Mouse (Mus musculus): ENCODE data around the gene Kcnh5.

The Kcnh5 gene

DNA sequence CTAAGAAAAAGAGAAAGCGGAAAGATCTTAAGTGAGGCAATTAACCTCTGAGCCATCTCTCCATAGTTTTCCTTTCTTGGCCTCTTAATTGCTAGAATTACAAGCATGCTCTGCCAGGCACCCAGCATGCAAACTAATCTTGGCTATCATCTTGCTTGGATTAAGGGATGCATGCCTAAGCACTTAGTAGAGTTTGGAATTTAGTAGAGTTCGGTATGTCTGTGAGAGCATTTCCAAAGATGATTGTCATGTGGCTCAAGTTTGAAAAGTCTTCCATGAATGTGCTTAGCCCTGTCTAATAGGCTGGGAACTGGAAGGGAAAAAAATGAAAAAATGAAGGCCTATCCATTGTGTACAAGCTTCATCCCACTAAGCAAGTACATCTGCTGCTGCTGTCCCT lies 224.5 kb downstream of the Kcnh5 start:
- DNase-seq (ENCODE audit: low read depth) = no peak

DNA sequence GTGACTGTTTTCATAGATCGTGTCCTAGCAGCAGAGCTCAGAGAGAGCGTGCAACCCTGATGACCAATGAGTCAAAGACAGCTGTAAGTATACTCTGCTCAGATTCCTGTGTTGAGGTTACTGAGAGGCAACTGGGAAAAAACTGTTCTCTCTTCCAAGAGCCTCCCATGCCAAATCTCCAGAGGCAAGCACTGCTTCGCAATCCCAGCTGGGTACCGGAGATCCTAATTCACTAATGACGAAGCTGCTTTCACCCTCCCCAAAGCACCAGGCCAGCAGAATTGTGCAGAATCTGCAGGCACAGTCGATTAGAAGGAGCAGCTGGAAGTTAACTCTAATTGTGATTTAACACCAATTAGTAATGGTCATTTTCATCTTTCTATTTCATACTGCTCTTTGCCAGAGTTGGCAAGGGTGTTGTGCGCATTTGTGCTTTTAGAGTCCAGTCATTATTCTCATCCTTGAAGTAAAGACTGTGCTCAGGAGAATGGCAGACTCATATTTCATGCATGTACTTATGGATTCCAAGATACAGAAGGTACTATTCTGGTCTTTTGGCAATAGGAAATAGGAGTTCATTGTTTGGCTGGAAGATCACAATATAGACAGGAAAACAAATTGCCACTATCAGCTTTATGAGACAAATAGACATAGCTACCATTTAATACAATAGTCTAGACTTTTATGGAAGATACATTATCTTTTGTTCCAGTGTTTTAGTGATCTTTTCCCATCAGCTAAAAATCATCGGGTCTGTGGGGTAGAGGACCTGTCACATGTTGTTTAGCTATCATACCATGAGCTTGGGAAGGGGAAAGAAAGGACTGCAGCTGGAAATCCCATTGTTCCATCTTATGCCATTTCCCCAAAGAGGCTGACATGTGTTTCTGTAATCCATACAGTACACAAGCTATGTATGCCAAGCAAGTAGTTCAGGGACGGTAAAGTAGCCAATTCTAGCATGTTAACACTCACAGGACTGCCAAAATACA lies 225.7 kb downstream of the Kcnh5 start:
- no peak for DNase-seq (ENCODE audit: low read depth)

DNA sequence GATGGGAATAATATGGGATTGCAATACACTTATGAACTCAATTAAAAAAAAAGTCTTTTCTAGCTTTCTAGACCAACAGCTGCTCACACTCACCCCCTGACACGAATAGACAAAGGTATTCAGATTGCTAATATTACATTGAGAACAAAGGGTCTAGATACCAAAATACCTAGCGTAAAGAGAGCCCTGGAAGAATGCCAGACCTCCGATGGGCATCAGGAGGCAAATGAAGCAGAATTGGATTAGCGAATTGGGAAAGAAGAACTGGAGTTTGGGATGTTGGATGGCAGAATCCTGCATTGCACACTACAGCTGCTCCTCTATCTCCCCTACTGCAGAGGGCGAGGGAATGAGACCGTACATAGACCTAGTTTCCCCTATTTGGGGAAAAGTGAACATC lies 275.8 kb downstream of the Kcnh5 start:
- no peak for DNase-seq (ENCODE audit: low read depth)

DNA sequence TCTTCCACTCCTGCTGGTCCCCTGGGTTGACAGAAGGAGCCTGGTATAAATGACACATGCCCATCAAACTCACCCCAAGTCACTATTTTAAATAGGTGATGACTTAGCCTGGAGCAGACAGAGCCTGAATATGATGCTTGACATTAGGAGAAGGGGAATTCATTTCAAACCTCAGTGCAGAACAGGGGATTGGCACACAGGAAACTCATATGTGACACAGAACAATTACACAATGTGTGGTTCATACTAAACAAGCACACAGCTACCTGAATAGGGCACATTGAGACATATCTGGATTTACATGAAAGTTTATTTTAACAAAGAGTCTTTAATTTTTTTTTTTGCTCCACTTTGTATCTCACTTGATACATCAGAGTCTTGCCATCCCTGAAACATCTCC lies 276.4 kb downstream of the Kcnh5 start:
- DNase-seq (ENCODE audit: low read depth) = no peak

DNA sequence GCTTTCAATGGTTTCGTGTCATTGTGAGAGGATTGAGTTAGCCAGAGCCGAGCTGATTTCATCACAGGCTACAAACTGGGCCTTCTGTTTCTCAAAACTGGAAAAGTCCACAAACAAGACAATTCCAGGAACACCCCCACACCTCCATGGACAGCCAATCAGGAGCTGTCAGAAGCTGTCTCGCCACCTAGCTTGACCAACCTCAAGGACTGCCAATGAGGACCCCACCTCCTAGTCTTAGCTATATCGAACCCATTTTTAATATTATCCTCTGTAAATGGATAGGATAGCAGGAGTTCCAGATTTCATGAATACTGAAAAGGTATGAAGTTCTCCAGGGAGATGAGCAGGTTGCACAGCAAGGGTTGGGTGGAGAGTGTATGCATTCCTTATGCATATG lies 278.1 kb downstream of the Kcnh5 start:
- no peak for DNase-seq (ENCODE audit: low read depth)

DNA sequence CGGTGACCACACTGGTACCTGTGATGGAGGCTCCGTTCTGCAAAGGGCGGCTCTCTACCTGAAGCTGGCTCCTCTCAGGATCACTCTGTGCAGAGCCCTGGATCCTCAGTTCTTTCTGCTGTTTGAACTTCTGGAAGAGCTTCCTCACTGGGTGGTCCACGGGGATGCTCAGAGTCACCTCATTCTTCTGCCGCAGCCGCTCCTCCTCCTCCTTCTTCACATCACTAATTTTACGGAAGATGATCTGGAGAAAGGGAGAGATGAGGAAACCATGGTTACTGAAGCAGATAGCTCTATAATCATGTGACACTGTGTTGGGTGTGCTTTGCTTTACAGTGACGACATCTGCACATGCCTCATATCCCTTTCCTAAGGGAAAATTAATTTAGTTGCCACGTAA lies 278.9 kb downstream of the Kcnh5 start:
- no peak for DNase-seq (ENCODE audit: low read depth)

DNA sequence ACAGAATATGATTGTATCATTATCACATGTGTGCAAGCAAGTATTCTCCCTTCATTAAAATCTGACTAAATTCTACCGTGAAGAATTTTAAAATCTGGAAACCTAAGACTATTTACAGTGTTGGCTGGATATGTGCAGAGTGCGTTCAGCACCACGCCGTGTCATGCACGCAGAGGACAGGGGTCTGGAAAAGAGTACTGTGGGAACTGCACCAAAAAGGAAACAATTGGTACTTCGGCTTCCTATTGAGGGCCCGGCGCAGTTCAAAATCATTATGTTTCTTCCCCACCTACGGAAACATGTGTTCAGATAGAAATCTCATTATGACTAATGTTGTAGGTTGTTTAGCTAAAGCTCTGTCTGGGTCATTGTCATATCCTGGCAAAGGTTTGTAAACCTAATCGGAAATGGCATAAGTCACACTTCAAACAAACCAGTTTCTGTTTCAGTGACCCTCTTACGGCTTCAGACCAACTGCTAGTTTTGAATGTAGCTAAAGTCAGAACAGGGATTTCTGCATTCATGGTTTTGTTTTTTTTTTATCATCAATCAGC lies 282.2 kb downstream of the Kcnh5 start:
- DNase-seq (ENCODE audit: low read depth) = peak; percentile 76

DNA sequence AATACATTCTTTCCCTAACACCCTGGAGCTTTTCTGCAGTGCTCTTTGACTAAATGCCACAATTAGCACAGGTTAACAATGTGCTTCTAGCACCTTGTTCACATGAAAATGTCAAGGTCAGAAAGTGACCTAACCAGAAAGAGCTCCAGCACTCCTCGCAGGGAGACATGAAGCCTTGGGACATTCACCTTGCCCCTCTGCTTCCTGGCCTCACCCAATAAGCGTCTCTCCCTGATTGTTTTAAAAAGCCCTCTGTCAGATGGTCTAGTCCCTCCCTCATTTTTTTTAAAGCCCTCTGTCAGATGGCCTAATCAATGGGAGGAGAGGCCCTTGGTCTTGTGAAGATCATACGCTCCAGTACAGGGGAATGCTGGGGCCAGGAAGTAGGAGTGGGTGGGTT lies 287.7 kb downstream of the Kcnh5 start:
- no peak for DNase-seq (ENCODE audit: low read depth)

DNA sequence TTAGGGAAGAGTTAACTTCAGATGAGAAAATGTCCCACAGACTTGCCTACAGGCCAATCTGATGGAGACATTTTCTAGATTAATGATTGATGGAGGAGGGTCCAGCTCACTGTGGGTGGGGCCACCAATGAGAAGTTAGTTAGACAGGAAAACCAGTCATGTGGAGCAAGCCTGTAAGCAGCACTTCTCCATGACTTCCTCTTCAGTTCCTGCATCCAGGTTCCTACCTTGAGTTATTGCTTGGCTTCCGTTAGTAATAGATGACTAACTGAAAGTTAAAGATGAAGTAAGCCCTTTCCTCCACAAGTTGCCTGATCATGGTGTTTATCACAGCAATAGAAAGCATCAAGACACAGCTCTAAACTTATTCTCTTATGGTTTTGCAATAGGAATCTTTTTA lies 290.1 kb downstream of the Kcnh5 start:
- no peak for DNase-seq (ENCODE audit: low read depth)

DNA sequence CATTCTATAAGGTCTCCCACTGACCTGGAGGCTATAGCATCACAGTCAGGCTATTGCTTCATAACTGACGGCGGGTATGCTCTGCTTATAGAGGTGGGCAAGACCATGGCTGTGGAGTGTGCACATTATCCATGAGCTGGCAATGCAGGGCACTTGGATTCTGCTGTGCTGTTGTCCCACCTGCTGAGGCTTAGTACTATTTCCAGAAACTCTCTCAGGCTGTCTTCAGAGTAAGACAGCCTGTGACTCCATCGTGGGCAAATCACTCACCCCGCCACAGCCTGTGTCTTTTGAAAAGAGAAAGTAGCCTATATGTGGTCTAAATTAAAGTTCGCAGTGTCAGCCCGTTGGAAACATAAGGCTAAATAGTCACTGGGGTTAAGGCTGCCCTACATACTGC lies 295.8 kb downstream of the Kcnh5 start:
- DNase-seq (ENCODE audit: low read depth) = no peak

DNA sequence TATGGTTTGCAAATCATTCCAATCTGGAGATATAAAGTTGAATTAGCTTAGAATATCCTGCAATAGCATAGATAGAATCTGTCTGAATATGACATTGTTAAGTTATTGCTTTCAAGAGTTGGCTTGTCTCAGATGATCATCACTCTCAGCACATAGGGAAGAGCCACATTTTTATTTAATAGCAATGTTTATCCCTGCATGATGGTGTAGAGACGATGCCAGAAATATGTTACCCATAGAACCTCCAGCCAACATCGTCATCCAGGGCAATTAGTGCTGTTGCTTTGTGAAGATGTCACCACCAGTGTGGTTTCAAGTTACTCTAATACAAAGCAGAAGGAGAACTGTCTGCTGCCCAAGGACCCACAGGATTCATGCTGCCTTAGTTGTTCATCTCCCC lies 321.5 kb downstream of the Kcnh5 start:
- DNase-seq (ENCODE audit: low read depth) = no peak

DNA sequence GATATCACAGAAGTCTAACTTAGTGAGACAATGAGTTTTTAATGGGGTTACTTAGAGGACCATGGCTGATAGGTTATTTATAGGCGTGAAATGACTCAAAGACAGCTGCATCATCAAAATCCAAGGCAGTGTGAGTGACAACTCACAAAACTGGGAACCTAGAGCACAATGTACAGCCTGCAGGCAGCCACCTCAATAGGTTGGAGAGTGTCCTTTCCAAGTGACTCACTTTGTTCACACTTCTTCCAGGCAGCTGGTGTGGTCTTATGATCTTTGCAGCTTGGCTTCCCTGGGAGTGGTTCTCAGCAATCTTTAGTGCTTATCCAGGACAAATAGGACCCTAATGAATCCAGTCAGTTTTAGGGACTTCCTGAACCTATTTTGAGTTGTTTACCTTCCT lies 322.9 kb downstream of the Kcnh5 start:
- DNase-seq (ENCODE audit: low read depth) = no peak

DNA sequence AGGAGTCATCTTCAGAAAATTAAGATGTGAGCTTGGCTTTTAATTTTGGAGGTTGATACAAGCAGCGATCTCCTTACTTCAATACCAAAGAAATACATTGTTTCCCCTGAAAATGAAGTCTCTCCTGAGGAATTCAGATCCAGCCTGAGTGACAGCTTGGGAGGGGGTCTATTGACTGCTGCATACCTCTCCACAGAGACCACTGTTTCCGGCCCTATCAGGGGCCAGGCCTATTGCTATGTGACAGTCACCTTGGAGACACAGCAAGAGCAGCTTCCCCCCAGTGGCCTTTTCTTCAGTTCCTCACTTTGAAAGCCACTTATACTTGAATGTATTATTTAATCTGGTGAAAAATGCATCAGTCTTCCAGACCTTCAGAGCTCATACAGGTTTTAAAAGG lies 326.8 kb downstream of the Kcnh5 start:
- no peak for DNase-seq (ENCODE audit: low read depth)

DNA sequence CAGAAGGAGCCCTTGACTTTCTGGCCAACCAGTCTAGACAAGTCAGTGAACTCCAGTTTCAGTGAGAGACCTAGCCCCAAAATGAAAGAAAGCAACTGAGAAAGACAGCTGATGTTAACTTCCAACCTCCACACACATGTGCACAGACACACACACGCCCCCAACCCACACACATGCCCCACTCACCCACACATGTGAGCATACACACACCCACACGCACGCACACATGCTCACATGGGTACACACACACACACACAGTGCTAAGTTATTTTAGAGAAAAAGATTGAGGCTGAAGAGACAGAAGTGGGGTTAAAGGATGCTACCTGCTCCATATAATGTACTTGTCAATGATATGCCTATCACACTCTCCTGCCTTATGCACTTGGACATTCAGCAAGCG lies 327.2 kb downstream of the Kcnh5 start:
- no peak for DNase-seq (ENCODE audit: low read depth)

DNA sequence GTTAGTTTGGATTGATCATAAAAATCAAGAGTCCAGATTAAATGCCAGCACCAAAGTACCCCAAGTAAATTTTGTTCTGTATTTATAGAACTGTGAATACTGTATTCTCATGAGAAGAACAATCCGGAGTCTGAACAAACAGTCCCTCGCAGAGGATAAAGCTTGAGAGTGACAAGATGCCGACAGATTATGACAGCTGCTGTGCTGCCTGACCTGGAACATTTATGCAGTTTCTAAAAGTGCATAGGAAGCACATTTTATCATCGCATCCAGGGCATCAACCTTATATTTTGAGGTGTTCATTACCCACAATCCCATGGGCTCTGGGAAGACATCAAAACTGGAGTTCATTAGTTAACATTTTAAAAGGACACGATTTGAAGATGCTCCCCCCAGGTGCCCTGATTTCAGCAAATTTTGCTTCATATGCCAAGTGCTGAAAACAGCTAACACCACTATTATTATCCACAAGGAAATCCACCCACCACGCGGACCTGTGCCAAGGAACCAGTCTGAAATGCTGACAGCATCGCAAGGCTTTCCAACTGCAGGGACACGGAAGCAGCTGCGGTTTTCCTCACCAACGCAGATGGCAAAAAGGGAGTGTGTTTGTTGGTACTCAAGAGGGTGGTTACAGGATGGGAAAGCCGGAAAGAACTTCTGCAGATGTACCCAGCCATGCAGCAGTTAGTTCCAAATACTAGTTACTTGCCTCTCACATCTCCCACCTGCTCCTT lies 328.4 kb downstream of the Kcnh5 start:
- DNase-seq (ENCODE audit: low read depth) = no peak

Measured in induced T-regulatory cell, adult 2 months (primary cell).